In genomic region chr9:7594816-7595540, GRCm38 (mm10) we compare ENCODE assay signal across 8 mouse cellular contexts. TPM values are rescaled to one million over a fixed set of nuclear protein-coding genes. Genes with fewer than 3 reads are reported as not detected.
DNase-seq lines count a peak whose midpoint lies in the region; ATAC-seq and TF ChIP-seq lines count a peak whose summit lies in the region.

No protein-coding gene starts in this region.

- peak; percentile 83 for TF ChIP-seq CTCF in cortical plate, adult 2 months (IDR thresholded peaks at IDR 0.05; ENCODE audit: extremely low read depth, insufficient read depth, low read length)

- no peak for TF ChIP-seq POLR2A in cortical plate, adult 2 months (IDR thresholded peaks at IDR 0.05; ENCODE audit: extremely low read depth, insufficient read depth, low read length)

- ATAC-seq in megakaryocyte progenitor cell, adult 5-6 weeks (replicated peaks; ENCODE audit: poor library complexity), result peak; percentile 98

- H3K4me3 ChIP-seq in cortical plate, adult 2 months (ENCODE audit: insufficient read depth, low read length), result peak overlapping the region; percentile 22; the same call in 1 of the 2 replicates

- DNase-seq in ZHBTc4 (ENCODE audit: low read depth, low spot score), result peak; percentile 83
- DNase-seq in gastrocnemius, adult 8-10 months (ENCODE audit: low spot score in 2 of 2), result peak; percentile 72 to 81
- DNase-seq in induced T-regulatory cell, adult 2 months (ENCODE audit: low read depth), result peak; percentile 80
- DNase-seq in left cerebral cortex, adult 9 months (ENCODE audit: low spot score in 2 of 2), result peak; percentile 62 to 89
- DNase-seq in right cerebral cortex, postnatal 14 days, result peak; percentile 63
- DNase-seq in urinary bladder, postnatal 36 days (ENCODE audit: low spot score in 2 of 2), result peak; percentile 67 to 84

- H3K27ac ChIP-seq in cortical plate, adult 2 months (ENCODE audit: insufficient read depth, low read length), result 0 out of 2 replicates have a peak overlapping the region, but pooled peaks have one; percentile 3

- H3K4me1 ChIP-seq in cortical plate, adult 2 months (ENCODE audit: control insufficient read depth, insufficient read depth, low read length), result no peaks in the 10 kb centered on the region

RNA-seq across cellular contexts. Expression of gene Mmp27, which starts 23.8 kb away (rescaled TPM):
- polyA plus RNA-seq in cortical plate, adult 2 months (2012; rRNA removed), result not detected in 2 replicates
- under 1 TPM in 2 of 4 experiments, not detected in 2; 0.17 to 0.20 TPM for total RNA-seq in gastrocnemius, adult 8-10 months (2022)
- not detected in 2 replicates for total RNA-seq in megakaryocyte progenitor cell, adult 5-6 weeks (2015)
- total RNA-seq in megakaryocyte progenitor cell, adult 5-6 weeks (2017), result 0.25 TPM in 1 of 2 replicates, not detected in the other

RNA-seq across cellular contexts. Expression of gene Mmp20, which starts 33.1 kb away (rescaled TPM):
- not detected in 2 replicates for polyA plus RNA-seq in cortical plate, adult 2 months (2012; rRNA removed)
- not detected for total RNA-seq in gastrocnemius, adult 8-10 months (2022)
- total RNA-seq in megakaryocyte progenitor cell, adult 5-6 weeks (2015), result not detected in 2 replicates
- total RNA-seq in megakaryocyte progenitor cell, adult 5-6 weeks (2017), result not detected in 2 replicates

RNA-seq across cellular contexts. Expression of gene Mmp8, which starts 36.7 kb away (rescaled TPM):
- polyA plus RNA-seq in cortical plate, adult 2 months (2012; rRNA removed), result not detected in 2 replicates
- total RNA-seq in gastrocnemius, adult 8-10 months (2022), result not detected
- total RNA-seq in megakaryocyte progenitor cell, adult 5-6 weeks (2015), result 15.8 and 18.2 TPM in 2 replicates
- total RNA-seq in megakaryocyte progenitor cell, adult 5-6 weeks (2017), result 13.2 and 18.4 TPM in 2 replicates

Comparison
In these comparisons a context has a peak if more than half of its experiments do, and no peak if none do; other contexts are left out.
1. Peak in every context shown above with its lines: DNase-seq, ATAC-seq, H3K4me3 ChIP-seq and H3K27ac ChIP-seq.
2. RNA of gene Mmp8, which starts 36.7 kb away (total RNA-seq): 13.2 to 18.4 TPM in megakaryocyte progenitor cell, adult 5-6 weeks; not detected in gastrocnemius, adult 8-10 months; every median in the first group is over 10 times any median in the second.